Mouse (Mus musculus) small intestine, adult 2 months (tissue): ENCODE results near the gene Ropn1.

Experiments
- CTCF ChIP-seq: fragments of 200-500 bp; IDR thresholded peaks from 2 replicates; pipeline ENCODE4 v1.5.1; 2012; ENCODE audit warnings: low read depth, mild to moderate bottlenecking, control low read depth, inconsistent platforms, low read length, moderate library complexity, mixed read lengths; ENCODE audit not compliant: insufficient replicate concordance, insufficient read length; ENCODE audit errors: extremely low read depth
- POLR2A ChIP-seq: fragments of 200-500 bp; IDR thresholded peaks from 2 replicates; pipeline ENCODE4 v1.6.1; 2012; ENCODE audit warnings: low read depth, mild to moderate bottlenecking, control low read depth, inconsistent platforms, low read length, moderate library complexity

DNA sequence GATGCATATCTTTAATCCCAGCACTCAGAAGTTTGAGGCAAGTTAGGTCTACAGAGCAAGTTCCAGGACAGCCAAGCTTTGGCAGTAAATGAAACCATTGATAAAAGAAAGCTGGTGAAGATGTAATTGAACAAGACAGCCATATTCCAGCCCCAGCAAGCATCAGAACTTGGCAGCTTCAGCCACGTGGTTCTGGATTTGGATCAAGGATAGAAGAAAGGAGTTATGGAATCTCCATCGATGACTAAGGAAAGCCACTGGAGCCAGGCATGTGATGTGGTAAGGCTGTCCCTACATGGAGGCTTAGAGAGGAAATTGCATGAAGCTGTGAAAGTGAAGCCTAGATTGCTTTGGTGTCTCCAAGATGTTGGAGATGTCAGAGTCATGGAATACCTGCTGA, 35.7 kb upstream of the Ropn1 start:
- TF ChIP-seq CTCF (no peak), POLR2A (no peak)
